Mouse (Mus musculus): Measurements from ENCODE around the gene Cnot1.
"Not testable (repeated sequence)": the region's sequence is repeated elsewhere in the genome, so short reads cannot be mapped to it uniquely, and the experiment has no call there.

Cnot1 gene

GRCm38 (mm10) chr8:95817597-95817996 lies 10.3 kb upstream of the Cnot1 start:
- no peak for DNase-seq (ENCODE audit: low spot score in 2 of 2)

GRCm38 (mm10) chr8:95816044-95816708 lies 8.9 kb upstream of the Cnot1 start:
- DNase-seq (ENCODE audit: low spot score in 2 of 2) = no peak

GRCm38 (mm10) chr8:95810184-95810591 lies 2.9 kb upstream of the Cnot1 start:
- no peak for DNase-seq (ENCODE audit: low spot score in 2 of 2)

- no peak for DNase-seq (ENCODE audit: low spot score in 2 of 2)
These were observed 1.9 kb upstream of the Cnot1 start for GRCm38 (mm10) chr8:95809116-95809515.

- no peak for DNase-seq (ENCODE audit: low spot score in 2 of 2)
These were observed 1.4 kb upstream of the Cnot1 start for GRCm38 (mm10) chr8:95808631-95809030.

- DNase-seq (ENCODE audit: low spot score in 2 of 2) = peak; percentile 87 to 93
These were observed 597 bp upstream of the Cnot1 start for GRCm38 (mm10) chr8:95807861-95808260.

GRCm38 (mm10) chr8:95806461-95807191 lies 638 bp downstream of the Cnot1 start:
- DNase-seq (ENCODE audit: low spot score in 2 of 2) = peak in 1 of 2 experiments; percentile 5

- no peak for DNase-seq (ENCODE audit: low spot score in 2 of 2)
These were observed 1.8 kb downstream of the Cnot1 start for GRCm38 (mm10) chr8:95805482-95805881.

- DNase-seq (ENCODE audit: low spot score in 2 of 2) = no peak
These were observed 5.0 kb downstream of the Cnot1 start for GRCm38 (mm10) chr8:95802231-95802630.

GRCm38 (mm10) chr8:95801476-95802064 lies 5.7 kb downstream of the Cnot1 start:
- DNase-seq (ENCODE audit: low spot score in 2 of 2) = no peak

- DNase-seq (ENCODE audit: low spot score in 2 of 2) = no peak
These were observed 6.9 kb downstream of the Cnot1 start for GRCm38 (mm10) chr8:95800353-95800752.

GRCm38 (mm10) chr8:95799891-95800290 lies 7.4 kb downstream of the Cnot1 start:
- no peak for DNase-seq (ENCODE audit: low spot score in 2 of 2)

- no peak for DNase-seq (ENCODE audit: low spot score in 2 of 2)
These were observed 8.1 kb downstream of the Cnot1 start for GRCm38 (mm10) chr8:95799117-95799516.

GRCm38 (mm10) chr8:95795333-95796061 lies 11.8 kb downstream of the Cnot1 start:
- not testable (repeated sequence) for DNase-seq (ENCODE audit: low spot score in 2 of 2)

GRCm38 (mm10) chr8:95785591-95785990 lies 21.7 kb downstream of the Cnot1 start:
- DNase-seq (ENCODE audit: low spot score in 2 of 2) = no peak

- no peak for DNase-seq (ENCODE audit: low spot score in 2 of 2)
These were observed 24.6 kb downstream of the Cnot1 start for GRCm38 (mm10) chr8:95782628-95783027.

GRCm38 (mm10) chr8:95781775-95782174 lies 25.5 kb downstream of the Cnot1 start:
- DNase-seq (ENCODE audit: low spot score in 2 of 2) = no peak

GRCm38 (mm10) chr8:95781085-95781484 lies 26.2 kb downstream of the Cnot1 start:
- DNase-seq (ENCODE audit: low spot score in 2 of 2) = no peak

GRCm38 (mm10) chr8:95764133-95764532 lies 43.1 kb downstream of the Cnot1 start:
- DNase-seq (ENCODE audit: low spot score in 2 of 2) = no peak

GRCm38 (mm10) chr8:95760323-95760722 lies 46.9 kb downstream of the Cnot1 start:
- no peak for DNase-seq (ENCODE audit: low spot score in 2 of 2)

- no peak for DNase-seq (ENCODE audit: low spot score in 2 of 2)
These were observed 55.3 kb downstream of the Cnot1 start for GRCm38 (mm10) chr8:95751924-95752323.

- no peak for DNase-seq (ENCODE audit: low spot score in 2 of 2)
These were observed 59.2 kb downstream of the Cnot1 start for GRCm38 (mm10) chr8:95748028-95748427.
